Mouse (Mus musculus): ENCODE measurements around the gene 4930402F06Rik.

4930402F06Rik gene

GRCm38 (mm10) chr2:35397096-35397495 is at the start of gene 4930402F06Rik:
TSS of gene 4930402F06Rik (minus strand) at chr2:35397175.
- no peak for DNase-seq (ENCODE audit: low read depth, low spot score)

- no peak for DNase-seq (ENCODE audit: low read depth, low spot score)
Observed at GRCm38 (mm10) chr2:35446300-35446699, 49.3 kb upstream of the 4930402F06Rik start.

- no peak for DNase-seq (ENCODE audit: low read depth, low spot score)
Observed at GRCm38 (mm10) chr2:35445610-35446009, 48.6 kb upstream of the 4930402F06Rik start.

- no peak for DNase-seq (ENCODE audit: low read depth, low spot score)
Observed at GRCm38 (mm10) chr2:35444764-35445262, 47.8 kb upstream of the 4930402F06Rik start.

- no peak for DNase-seq (ENCODE audit: low read depth, low spot score)
Observed at GRCm38 (mm10) chr2:35443981-35444763, 47.2 kb upstream of the 4930402F06Rik start.

- DNase-seq (ENCODE audit: low read depth, low spot score), result no peak
Observed at GRCm38 (mm10) chr2:35443325-35443724, 46.4 kb upstream of the 4930402F06Rik start.

GRCm38 (mm10) chr2:35442079-35442478 is 45.1 kb upstream of the 4930402F06Rik start:
- DNase-seq (ENCODE audit: low read depth, low spot score), result no peak

- no peak for DNase-seq (ENCODE audit: low read depth, low spot score)
Observed at GRCm38 (mm10) chr2:35441419-35441818, 44.4 kb upstream of the 4930402F06Rik start.

GRCm38 (mm10) chr2:35440480-35440879 is 43.5 kb upstream of the 4930402F06Rik start:
- no peak for DNase-seq (ENCODE audit: low read depth, low spot score)

- no peak for DNase-seq (ENCODE audit: low read depth, low spot score)
Observed at GRCm38 (mm10) chr2:35437796-35438195, 40.8 kb upstream of the 4930402F06Rik start.

GRCm38 (mm10) chr2:35434576-35435123 is 37.7 kb upstream of the 4930402F06Rik start:
- DNase-seq (ENCODE audit: low read depth, low spot score), result no peak

GRCm38 (mm10) chr2:35433428-35433827 is 36.5 kb upstream of the 4930402F06Rik start:
- no peak for DNase-seq (ENCODE audit: low read depth, low spot score)

- no peak for DNase-seq (ENCODE audit: low read depth, low spot score)
Observed at GRCm38 (mm10) chr2:35432472-35432871, 35.5 kb upstream of the 4930402F06Rik start.

- no peak for DNase-seq (ENCODE audit: low read depth, low spot score)
Observed at GRCm38 (mm10) chr2:35432011-35432410, 35.0 kb upstream of the 4930402F06Rik start.

GRCm38 (mm10) chr2:35430806-35431205 is 33.8 kb upstream of the 4930402F06Rik start:
- DNase-seq (ENCODE audit: low read depth, low spot score), result no peak

- no peak for DNase-seq (ENCODE audit: low read depth, low spot score)
Observed at GRCm38 (mm10) chr2:35428615-35429300, 31.8 kb upstream of the 4930402F06Rik start.

GRCm38 (mm10) chr2:35427559-35427958 is 30.6 kb upstream of the 4930402F06Rik start:
- no peak for DNase-seq (ENCODE audit: low read depth, low spot score)

- DNase-seq (ENCODE audit: low read depth, low spot score), result no peak
Observed at GRCm38 (mm10) chr2:35423711-35424339, 26.9 kb upstream of the 4930402F06Rik start.

GRCm38 (mm10) chr2:35422384-35422783 is 25.4 kb upstream of the 4930402F06Rik start:
- DNase-seq (ENCODE audit: low read depth, low spot score), result no peak

- DNase-seq (ENCODE audit: low read depth, low spot score), result no peak
Observed at GRCm38 (mm10) chr2:35420681-35421080, 23.7 kb upstream of the 4930402F06Rik start.

- DNase-seq (ENCODE audit: low read depth, low spot score), result no peak
Observed at GRCm38 (mm10) chr2:35419671-35420070, 22.7 kb upstream of the 4930402F06Rik start.

GRCm38 (mm10) chr2:35419243-35419642 is 22.3 kb upstream of the 4930402F06Rik start:
- DNase-seq (ENCODE audit: low read depth, low spot score), result no peak
